Mouse (Mus musculus) cerebellum, adult 2 months (tissue): ENCODE measurements around the gene Babam2. TPM values are rescaled to one million over a fixed set of nuclear protein-coding genes. Genes with fewer than 3 reads are reported as not detected.
"Not testable (repeated sequence)": the region's sequence is repeated elsewhere in the genome, so short reads cannot be mapped to it uniquely, and the experiment has no call there.

ENCODE experiments used
- DNase-seq, 2 experiments: peaks; one replicate each; pipeline ENCODE4 v3.0.0; 2021
- H3K27ac ChIP-seq: fragments of 200-500 bp; 2 replicates; pipeline ENCODE4 v1.5.1; 2012; ENCODE audit warnings: low read length, control low read depth, inconsistent platforms; ENCODE audit not compliant: insufficient read depth
- H3K27me3 ChIP-seq: fragments of 200-500 bp; 2 replicates; pipeline ENCODE4 v1.6.1; 2012; ENCODE audit warnings: inconsistent platforms, mild to moderate bottlenecking, low read length, moderate library complexity; ENCODE audit not compliant: control insufficient read depth, insufficient read depth
- H3K4me1 ChIP-seq: fragments of 200-500 bp; 2 replicates; pipeline ENCODE4 v1.6.1; 2011; ENCODE audit warnings: low read length; ENCODE audit not compliant: control insufficient read depth, insufficient read depth
- H3K4me3 ChIP-seq: fragments of 200-500 bp; replicated peaks from 2 replicates; pipeline ENCODE3; 2011; ENCODE audit warnings: mild to moderate bottlenecking, low read depth, low read length, control low read depth; ENCODE audit not compliant: insufficient read depth
- CTCF ChIP-seq: fragments of 200-500 bp; IDR thresholded peaks from 2 replicates; pipeline ENCODE4 v1.5.1; 2011; ENCODE audit warnings: low read depth, mild to moderate bottlenecking, control low read depth, low read length, moderate library complexity, borderline replicate concordance; ENCODE audit not compliant: insufficient read depth
- POLR2A ChIP-seq: fragments of 200-500 bp; IDR thresholded peaks from 2 replicates; pipeline ENCODE4 v1.6.1; 2011; ENCODE audit warnings: low read length, control low read depth, borderline replicate concordance; ENCODE audit not compliant: insufficient read depth
- WGBS: fragments of 180-500 bp; shearing (Covaris S2); methylation state at CpG from one replicate; pipeline ENCODE4 v1.1.7; 2018; 5-methylcytosine and 5-hydroxymethylcytosine counted together
- polyA plus RNA-seq: library from polyadenylated mRNA; depleted of rRNA; stranded (reverse); fragments of >200 nt; gene quantifications from 2 replicates; pipeline ENCODE4 v1.2.3, GENCODE M21; 2012

Babam2 gene
- polyA plus RNA-seq, 1 experiment = 42.8 TPM

GRCm38 (mm10) chr5:31796979-31797378 lies 99.5 kb downstream of the Babam2 start:
- TF ChIP-seq POLR2A = no peak
- TF ChIP-seq CTCF = no peak
- no peaks in the 10 kb centered on the region for H3K4me1 ChIP-seq
- no peak overlapping the region for H3K27ac ChIP-seq
- no peaks in the 10 kb centered on the region for H3K27me3 ChIP-seq
- no peak overlapping the region for H3K4me3 ChIP-seq
- no peak for DNase-seq

- not testable (repeated sequence) for H3K27ac ChIP-seq
- WGBS = 94% methylated on average over 8 of the region's 8 CpGs
Observed at GRCm38 (mm10) chr5:31804211-31804610, 106.7 kb downstream of the Babam2 start.

GRCm38 (mm10) chr5:31804751-31805150 lies 107.3 kb downstream of the Babam2 start:
- H3K4me3 ChIP-seq = no peak overlapping the region
- no peak for DNase-seq
- no peak overlapping the region for H3K27ac ChIP-seq
- no peaks in the 10 kb centered on the region for H3K4me1 ChIP-seq
- no peak for TF ChIP-seq POLR2A
- TF ChIP-seq CTCF = no peak
- 82% methylated on average over 8 of the region's 8 CpGs for WGBS
- H3K27me3 ChIP-seq = no peaks in the 10 kb centered on the region

More at GRCm38 (mm10) chr5:31804211-31804610, 106.7 kb downstream of the Babam2 start:
- not testable (repeated sequence) for DNase-seq, H3K4me1 ChIP-seq, H3K4me3 ChIP-seq, H3K27me3 ChIP-seq

GRCm38 (mm10) chr5:31807312-31807711 lies 109.8 kb downstream of the Babam2 start:
- H3K27ac ChIP-seq = no peak overlapping the region

GRCm38 (mm10) chr5:31808271-31808670 lies 110.8 kb downstream of the Babam2 start:
- peak; percentile 30 to 64 for DNase-seq
- Histone ChIP-seq H3K27ac (no peak overlapping the region), H3K4me1 (peaks cover 1% of the 10 kb centered on the region; the same call in 1 of the 2 replicates), H3K27me3 (no peaks in the 10 kb centered on the region), H3K4me3 (no peak overlapping the region)
- TF ChIP-seq CTCF (no peak), POLR2A (no peak)
- WGBS = 10% methylated on average over 2 of the region's 2 CpGs

More at GRCm38 (mm10) chr5:31807312-31807711, 109.8 kb downstream of the Babam2 start:
- WGBS = 98% methylated on average over 6 of the region's 6 CpGs
- Histone ChIP-seq H3K4me3 (no peak overlapping the region), H3K27me3 (no peaks in the 10 kb centered on the region), H3K4me1 (no peaks in the 10 kb centered on the region)
- TF ChIP-seq CTCF = no peak
- TF ChIP-seq POLR2A = no peak
- DNase-seq = no peak

- Histone ChIP-seq H3K4me3 (no peak overlapping the region), H3K27me3 (no peaks in the 10 kb centered on the region), H3K4me1 (peaks cover 3% of the 10 kb centered on the region; the same call in 1 of the 2 replicates), H3K27ac (no peak overlapping the region)
- TF ChIP-seq CTCF (no peak), POLR2A (no peak)
- peak; percentile 11 to 13 for DNase-seq
- WGBS = 50% methylated on average over 12 of the region's 12 CpGs
Observed at GRCm38 (mm10) chr5:31810796-31811662, 113.5 kb downstream of the Babam2 start.

- Histone ChIP-seq H3K27ac (no peak overlapping the region), H3K27me3 (no peaks in the 10 kb centered on the region), H3K4me3 (no peak overlapping the region), H3K4me1 (peaks cover 3% of the 10 kb centered on the region; the same call in 1 of the 2 replicates)
- no peak for TF ChIP-seq POLR2A
- TF ChIP-seq CTCF = no peak
- 100% methylated on average over 1 of the region's 1 CpGs for WGBS
- DNase-seq = no peak
Observed at GRCm38 (mm10) chr5:31811663-31812001, 114.1 kb downstream of the Babam2 start.

- peaks cover 3% of the 10 kb centered on the region; the same call in 1 of the 2 replicates for H3K4me1 ChIP-seq
- no peak overlapping the region for H3K27ac ChIP-seq
- TF ChIP-seq POLR2A (no peak), CTCF (no peak)
- 37% methylated on average over 6 of the region's 6 CpGs for WGBS
- H3K27me3 ChIP-seq = no peaks in the 10 kb centered on the region
- DNase-seq = peak in 1 of 2 experiments; percentile 23
- H3K4me3 ChIP-seq = no peak overlapping the region
Observed at GRCm38 (mm10) chr5:31813156-31813675, 115.7 kb downstream of the Babam2 start.
